ENCODE assay signal across 11 mouse cellular contexts in genomic region chr13:88828362-88828761, GRCm38 (mm10). TPM values are rescaled to one million over a fixed set of nuclear protein-coding genes. Genes with fewer than 3 reads are reported as not detected.
DNase-seq lines count a peak whose midpoint lies in the region; ATAC-seq and TF ChIP-seq lines count a peak whose summit lies in the region.
"Had no signal": no experiment of that assay in that cellular context is flagged by ENCODE, and none has a peak within 500 bp of the region (broad histone marks: within the 10 kb centered on the region; RNA-seq: fewer than 3 reads in every experiment).

No protein-coding gene starts in this region.

- 59% methylated on average over 10 of the region's 10 CpGs for WGBS in midbrain, embryonic 13.5 days
- 52% methylated on average over 10 of the region's 10 CpGs for WGBS in midbrain, embryonic 15.5 days

- ATAC-seq in midbrain, embryonic 13.5 days, result no peak
- no peak for ATAC-seq in midbrain, embryonic 15.5 days (replicated peaks)

- H3K4me1 ChIP-seq in midbrain, embryonic 13.5 days (replicated peaks), result peaks cover 13% of the 10 kb centered on the region; the same call in 1 of the 2 replicates
- H3K4me1 ChIP-seq in midbrain, embryonic 15.5 days, result no peaks in the 10 kb centered on the region
- H3K4me1 ChIP-seq: limb, embryonic 15.5 days had no signal

- intact Hi-C loops in gastrocnemius, adult 2 months (cut with DNase I), result no loop called here
- intact Hi-C loops in gastrocnemius, postnatal 36 days (cut with DNase I), result no loop called here

- no peak overlapping the region for H3K9ac ChIP-seq in midbrain, embryonic 13.5 days (replicated peaks)
- no peak overlapping the region for H3K9ac ChIP-seq in midbrain, embryonic 15.5 days
- H3K9ac ChIP-seq: limb, embryonic 15.5 days had no signal

- no peak for TF ChIP-seq CTCF in gastrocnemius, adult 2 months (IDR thresholded peaks at IDR 0.05)

- peak overlapping the region; percentile 17; the same call in 1 of the 2 replicates for H3K4me2 ChIP-seq in midbrain, embryonic 13.5 days (replicated peaks)
- no peak overlapping the region for H3K4me2 ChIP-seq in midbrain, embryonic 15.5 days
- H3K4me2 ChIP-seq: limb, embryonic 15.5 days had no signal

- no peaks in the 10 kb centered on the region for H3K9me3 ChIP-seq in midbrain, embryonic 13.5 days
- H3K9me3 ChIP-seq in midbrain, embryonic 15.5 days, result no peaks in the 10 kb centered on the region
- H3K9me3 ChIP-seq: limb, embryonic 15.5 days had no signal

- H3K4me3 ChIP-seq in gastrocnemius, adult 2 months, result peak overlapping the region; percentile 30
- no peak overlapping the region for H3K4me3 ChIP-seq in midbrain, embryonic 13.5 days (replicated peaks)
- H3K4me3 ChIP-seq in midbrain, embryonic 15.5 days, result no peak overlapping the region
- H3K4me3 ChIP-seq: limb, embryonic 15.5 days had no signal

- H3K27me3 ChIP-seq in midbrain, embryonic 13.5 days, result no peaks in the 10 kb centered on the region
- H3K27me3 ChIP-seq in midbrain, embryonic 15.5 days (replicated peaks), result no peaks in the 10 kb centered on the region
- H3K27me3 ChIP-seq: limb, embryonic 15.5 days had no signal

- H3K27ac ChIP-seq in gastrocnemius, adult 2 months, result no peak overlapping the region
- H3K27ac ChIP-seq in midbrain, embryonic 13.5 days, result no peak overlapping the region
- H3K27ac ChIP-seq in midbrain, embryonic 15.5 days, result no peak overlapping the region
- H3K27ac ChIP-seq: limb, embryonic 15.5 days had no signal

- DNase-seq in gastrocnemius, adult 2 months, result no peak
- DNase-seq in gastrocnemius, postnatal 36 days, result no peak
- DNase-seq in lung, postnatal 10 days, result peak; percentile 4
- no peak for DNase-seq in urinary bladder, postnatal 36 days (ENCODE audit: low spot score in 2 of 2)
- no peak for DNase-seq in urinary bladder, postnatal 25 days (ENCODE audit: low spot score)
- no peak for DNase-seq in layer of hippocampus, postnatal 25 days (ENCODE audit: extremely low spot score in 1 of 2, low spot score in 1 of 2)
- DNase-seq: adrenal gland, postnatal 10 days; kidney, adult 8-10 months had no signal

- H3K36me3 ChIP-seq in midbrain, embryonic 13.5 days, result no peaks in the 10 kb centered on the region
- H3K36me3 ChIP-seq in midbrain, embryonic 15.5 days (replicated peaks), result no peaks in the 10 kb centered on the region
- H3K36me3 ChIP-seq: limb, embryonic 15.5 days had no signal

RNA-seq across cellular contexts. Expression of gene Edil3, which starts 7.1 kb away (rescaled TPM):
- total RNA-seq in gastrocnemius, adult 2 months (2021), result under 1 TPM; 0.28 to 0.70 TPM
- total RNA-seq in gastrocnemius, postnatal 36 days (2021), result under 1 TPM; 0.26 to 0.32 TPM
- 50.1 and 56.9 TPM in 2 replicates for polyA plus RNA-seq in midbrain, embryonic 13.5 days (2015; fragmentation: Nextera tagmentation; extraction: Ambion mirVana)
- polyA plus RNA-seq in midbrain, embryonic 15.5 days (2015; fragmentation: Nextera tagmentation; extraction: Ambion mirVana), result 42.9 and 46.1 TPM in 2 replicates
- total RNA-seq in layer of hippocampus, postnatal 25 days (2021), result 10 to 100 TPM; 59.8 to 64.3 TPM

Comparison
In these comparisons a context has a peak if more than half of its experiments do, and no peak if none do; other contexts are left out.
1. RNA of gene Edil3, which starts 7.1 kb away (total RNA-seq): 59.8 to 64.3 TPM in layer of hippocampus, postnatal 25 days; 0.28 to 0.70 TPM in gastrocnemius, adult 2 months and 0.26 to 0.32 TPM in gastrocnemius, postnatal 36 days; every median in the first group is over 10 times any median in the second.